Comparison of ENCODE assay signal across 11 mouse cellular contexts in genomic region chr12:106658317-106658716, GRCm38 (mm10).
DNase-seq lines count a peak whose midpoint lies in the region; ATAC-seq and TF ChIP-seq lines count a peak whose summit lies in the region.
"Had no signal": no experiment of that assay in that cellular context is flagged by ENCODE, and none has a peak within 500 bp of the region (broad histone marks: within the 10 kb centered on the region; RNA-seq: fewer than 3 reads in every experiment).

No protein-coding gene starts in this region.

- peak; percentile 91 for DNase-seq in heart, adult 11 months
- DNase-seq in heart, adult 8-10 months (ENCODE audit: low spot score): no peak
- peak; percentile 18 for DNase-seq in embryonic facial prominence, embryonic 14.5 days (ENCODE audit: low spot score)
- DNase-seq in embryo, embryonic 9.5 days (ENCODE audit: extremely low spot score): no peak
- no peak for DNase-seq in kidney, postnatal 36 days
- no peak for DNase-seq in left cerebral cortex, postnatal 4 days

- no peaks in the 10 kb centered on the region for H3K4me1 ChIP-seq in ES-Bruce4 (ENCODE audit: control insufficient read depth, insufficient read depth, low read length)
- no peaks in the 10 kb centered on the region for H3K4me1 ChIP-seq in embryonic facial prominence, embryonic 14.5 days (ENCODE audit: control insufficient read depth, insufficient read depth, low read length)
- peaks cover 13% of the 10 kb centered on the region for H3K4me1 ChIP-seq in midbrain, embryonic 13.5 days (replicated peaks)
- H3K4me1 ChIP-seq: liver, embryonic 15.5 days had no signal

- ATAC-seq in embryonic facial prominence, embryonic 14.5 days (ENCODE audit: low read depth): no peak
- ATAC-seq in midbrain, embryonic 13.5 days: peak; percentile 85

- no peak overlapping the region for H3K27ac ChIP-seq in ES-Bruce4 (ENCODE audit: insufficient read depth, low read length)
- H3K27ac ChIP-seq in embryonic facial prominence, embryonic 14.5 days (replicated peaks; ENCODE audit: low read depth, low read length): no peak overlapping the region
- peak overlapping the region; percentile 46 for H3K27ac ChIP-seq in midbrain, embryonic 13.5 days
- H3K27ac ChIP-seq: layer of hippocampus, adult 2 months; liver, embryonic 15.5 days had no signal

- no peak overlapping the region for H3K4me2 ChIP-seq in embryonic facial prominence, embryonic 14.5 days (ENCODE audit: low read depth, low read length)
- H3K4me2 ChIP-seq in midbrain, embryonic 13.5 days (replicated peaks): 0 out of 2 replicates have a peak overlapping the region, but pooled peaks have one; percentile 19
- H3K4me2 ChIP-seq: liver, embryonic 15.5 days had no signal

- intact Hi-C loops in left cerebral cortex, postnatal 4 days (cut with DNase I): no loop called here

- no peak for TF ChIP-seq POLR2A in ES-Bruce4 (IDR thresholded peaks at IDR 0.05; ENCODE audit: insufficient read depth, low read length)

- WGBS in embryonic facial prominence, embryonic 14.5 days: 29% methylated on average over 8 of the region's 8 CpGs
- WGBS in midbrain, embryonic 13.5 days: 12% methylated on average over 8 of the region's 8 CpGs

- TF ChIP-seq CTCF in ES-Bruce4 (IDR thresholded peaks at IDR 0.05; ENCODE audit: low read depth, low read length): no peak

- H3K9ac ChIP-seq in ES-Bruce4 (ENCODE audit: low read depth, poor library complexity, severe bottlenecking): no peak overlapping the region
- H3K9ac ChIP-seq in embryonic facial prominence, embryonic 14.5 days (ENCODE audit: low read depth, low read length): no peak overlapping the region
- H3K9ac ChIP-seq in midbrain, embryonic 13.5 days (replicated peaks): no peak overlapping the region
- H3K9ac ChIP-seq: liver, embryonic 15.5 days had no signal

- H3K4me3 ChIP-seq in ES-Bruce4 (ENCODE audit: low read depth, low read length): no peak overlapping the region
- H3K4me3 ChIP-seq in embryonic facial prominence, embryonic 14.5 days (ENCODE audit: low read depth, low read length): no peak overlapping the region
- no peak overlapping the region for H3K4me3 ChIP-seq in midbrain, embryonic 13.5 days (replicated peaks)
- H3K4me3 ChIP-seq: layer of hippocampus, adult 2 months; liver, embryonic 15.5 days had no signal

- H3K27me3 ChIP-seq in ES-Bruce4 (ENCODE audit: control insufficient read depth, insufficient read depth, low read length, poor library complexity, severe bottlenecking): no peaks in the 10 kb centered on the region
- no peaks in the 10 kb centered on the region for H3K27me3 ChIP-seq in embryonic facial prominence, embryonic 14.5 days (replicated peaks; ENCODE audit: control insufficient read depth, insufficient read depth, low read length)
- H3K27me3 ChIP-seq in midbrain, embryonic 13.5 days: no peaks in the 10 kb centered on the region
- H3K27me3 ChIP-seq: CH12.LX; liver, embryonic 15.5 days had no signal

- 0 out of 2 replicates have a peak, but pooled peaks have one; percentile 16 for TF ChIP-seq EP300 in ES-Bruce4 (IDR thresholded peaks at IDR 0.05; ENCODE audit: insufficient read depth, low read depth, low read length)

- no peaks in the 10 kb centered on the region for H3K36me3 ChIP-seq in ES-Bruce4 (ENCODE audit: control insufficient read depth, insufficient read depth, low read length, poor library complexity, severe bottlenecking)
- no peaks in the 10 kb centered on the region for H3K36me3 ChIP-seq in embryonic facial prominence, embryonic 14.5 days (ENCODE audit: control insufficient read depth, insufficient read depth, low read length)
- H3K36me3 ChIP-seq in midbrain, embryonic 13.5 days: no peaks in the 10 kb centered on the region
- H3K36me3 ChIP-seq: liver, embryonic 15.5 days had no signal

- H3K9me3 ChIP-seq in ES-Bruce4 (replicated peaks; ENCODE audit: control insufficient read depth, insufficient read depth, low read length, poor library complexity, severe bottlenecking): no peaks in the 10 kb centered on the region
- no peaks in the 10 kb centered on the region for H3K9me3 ChIP-seq in embryonic facial prominence, embryonic 14.5 days (ENCODE audit: control insufficient read depth, low read length)
- H3K9me3 ChIP-seq in midbrain, embryonic 13.5 days: no peaks in the 10 kb centered on the region
- H3K9me3 ChIP-seq: liver, embryonic 15.5 days had no signal

Comparison
In these comparisons a context has a peak if more than half of its experiments do, and no peak if none do; other contexts are left out.
1. DNase-seq: peak in heart, adult 11 months (single experiment) and embryonic facial prominence, embryonic 14.5 days (single experiment); none in heart, adult 8-10 months (single experiment), embryo, embryonic 9.5 days (single experiment), kidney, postnatal 36 days (0 of 2) and left cerebral cortex, postnatal 4 days (single experiment).